Mouse (Mus musculus) telencephalon, adult 2 months (tissue): Measurements from ENCODE around the gene Sap18.
"Not testable (repeated sequence)": the region's sequence is repeated elsewhere in the genome, so short reads cannot be mapped to it uniquely, and the experiment has no call there.

Experiments used
- DNase-seq: peaks from one replicate; pipeline ENCODE4 v3.0.0-alpha.2; 2011; ENCODE audit warnings: low read depth, low spot score

Sap18 gene

GRCm38 (mm10) chr14:57825788-57826751, 28.1 kb downstream of the Sap18 start, which contains the start of the genes Ska3 and Mrpl57:
Gene Ska3 (minus strand): TSS chr14:57826185.
Gene Mrpl57 (plus strand): TSS chr14:57826234.
- peak; percentile 55 for DNase-seq

- DNase-seq: no peak
Observed at GRCm38 (mm10) chr14:57827284-57827683, 29.3 kb downstream of the Sap18 start.

GRCm38 (mm10) chr14:57833526-57833925, 35.5 kb downstream of the Sap18 start:
- no peak for DNase-seq

GRCm38 (mm10) chr14:57835157-57835556, 37.2 kb downstream of the Sap18 start:
- DNase-seq: no peak

- no peak for DNase-seq
Observed at GRCm38 (mm10) chr14:57844535-57844934, 46.6 kb downstream of the Sap18 start.

GRCm38 (mm10) chr14:57848061-57848460, 50.1 kb downstream of the Sap18 start:
- DNase-seq: not testable (repeated sequence)

- no peak for DNase-seq
Observed at GRCm38 (mm10) chr14:57848646-57849045, 50.7 kb downstream of the Sap18 start.

GRCm38 (mm10) chr14:57850330-57850729, 52.4 kb downstream of the Sap18 start:
- DNase-seq: no peak

- no peak for DNase-seq
Observed at GRCm38 (mm10) chr14:57852961-57853360, 55.0 kb downstream of the Sap18 start.

- DNase-seq: not testable (repeated sequence)
Observed at GRCm38 (mm10) chr14:57856037-57856436, 58.1 kb downstream of the Sap18 start.
